Comparison of ENCODE assay signal across 25 mouse cellular contexts in genomic region chr2:119136346-119136898, GRCm38 (mm10). TPM values are rescaled to one million over a fixed set of nuclear protein-coding genes. Genes with fewer than 3 reads are reported as not detected.
DNase-seq lines count a peak whose midpoint lies in the region; ATAC-seq and TF ChIP-seq lines count a peak whose summit lies in the region.
"Had no signal": no experiment of that assay in that cellular context is flagged by ENCODE, and none has a peak within 500 bp of the region (broad histone marks: within the 10 kb centered on the region; RNA-seq: fewer than 3 reads in every experiment).

No protein-coding gene starts in this region.

- 0 out of 2 replicates have a peak overlapping the region, but pooled peaks have one; percentile 9 for H3K27ac ChIP-seq in heart, embryonic 12.5 days (ENCODE audit: poor library complexity, severe bottlenecking)
- H3K27ac ChIP-seq in heart, adult 2 months, result no peak overlapping the region
- H3K27ac ChIP-seq in liver, postnatal 0 days (ENCODE audit: low read depth), result peak overlapping the region; percentile 67
- H3K27ac ChIP-seq: embryonic facial prominence, embryonic 15.5 days; forebrain, embryonic 12.5 days; hindbrain, embryonic 15.5 days; intestine, embryonic 15.5 days; midbrain, embryonic 15.5 days had no signal

- H3K9me3 ChIP-seq in heart, embryonic 12.5 days (replicated peaks), result no peaks in the 10 kb centered on the region
- H3K9me3 ChIP-seq in liver, postnatal 0 days (ENCODE audit: low read length), result no peaks in the 10 kb centered on the region
- H3K9me3 ChIP-seq: embryonic facial prominence, embryonic 15.5 days; forebrain, embryonic 12.5 days; hindbrain, embryonic 15.5 days; intestine, embryonic 15.5 days; midbrain, embryonic 15.5 days had no signal

- DNase-seq in heart, adult 2 months, result no peak
- peak; percentile 29 for DNase-seq in c-Kit-positive CD71-negative TER-119-negative erythroid progenitor cells, embryonic 14.5 days (ENCODE audit: low read depth)
- DNase-seq in liver (peak; percentile 83), MN1 (ENCODE audit: low spot score) (no peak)
- peak; percentile 49 for DNase-seq in liver, postnatal 0 days
- DNase-seq in urinary bladder, adult 18-20 months (ENCODE audit: low spot score in 2 of 2), result no peak
- DNase-seq in cerebellum, postnatal 10 days, result no peak
- DNase-seq: cerebellum, adult 11-12 months; cerebellum, postnatal 25 days; heart, postnatal 4 days; kidney, postnatal 4 days; right cerebral cortex, postnatal 14 days; thymus, postnatal 36 days had no signal

- no peak overlapping the region for H3K9ac ChIP-seq in heart, embryonic 12.5 days
- no peak overlapping the region for H3K9ac ChIP-seq in heart, adult 2 months (ENCODE audit: low read depth, low read length)
- H3K9ac ChIP-seq in liver, postnatal 0 days (replicated peaks), result no peak overlapping the region; the same call in 1 of the 2 replicates
- H3K9ac ChIP-seq: embryonic facial prominence, embryonic 15.5 days; forebrain, embryonic 12.5 days; hindbrain, embryonic 15.5 days; intestine, embryonic 15.5 days; midbrain, embryonic 15.5 days had no signal

- no peak overlapping the region for H3K4me2 ChIP-seq in heart, embryonic 12.5 days
- peak overlapping the region; percentile 46 for H3K4me2 ChIP-seq in liver, postnatal 0 days (ENCODE audit: low read depth, low read length)
- H3K4me2 ChIP-seq: embryonic facial prominence, embryonic 15.5 days; forebrain, embryonic 12.5 days; hindbrain, embryonic 15.5 days; intestine, embryonic 15.5 days; midbrain, embryonic 15.5 days had no signal

- H3K4me3 ChIP-seq in heart, embryonic 12.5 days, result no peak overlapping the region
- no peak overlapping the region for H3K4me3 ChIP-seq in heart, adult 2 months
- no peak overlapping the region for H3K4me3 ChIP-seq in liver, postnatal 0 days (ENCODE audit: low read depth, low read length)
- H3K4me3 ChIP-seq: embryonic facial prominence, embryonic 15.5 days; forebrain, embryonic 12.5 days; hindbrain, embryonic 15.5 days; intestine, embryonic 15.5 days; midbrain, embryonic 15.5 days; myocyte had no signal

- peak; percentile 90 for ATAC-seq in heart, embryonic 12.5 days (ENCODE audit: insufficient number of reproducible peaks, low FRiP score)
- peak; percentile 97 for ATAC-seq in liver, postnatal 0 days
- ATAC-seq: CD4-positive, CD25-positive, alpha-beta regulatory T cell, adult 4 months; intestine, embryonic 15.5 days; midbrain, embryonic 15.5 days had no signal

- H3K4me1 ChIP-seq in heart, embryonic 12.5 days (replicated peaks), result no peaks in the 10 kb centered on the region
- H3K4me1 ChIP-seq in heart, adult 2 months (ENCODE audit: control insufficient read depth, insufficient read depth, low read length), result no peaks in the 10 kb centered on the region
- H3K4me1 ChIP-seq in liver, postnatal 0 days (ENCODE audit: insufficient read depth), result peaks cover 3% of the 10 kb centered on the region
- H3K4me1 ChIP-seq: embryonic facial prominence, embryonic 15.5 days; forebrain, embryonic 12.5 days; hindbrain, embryonic 15.5 days; intestine, embryonic 15.5 days; midbrain, embryonic 15.5 days had no signal

- TF ChIP-seq EP300 in heart, adult 2 months (IDR thresholded peaks at IDR 0.05; ENCODE audit: insufficient read depth, low read depth, low read length), result no peak
- TF ChIP-seq EP300 in liver, postnatal 0 days (IDR thresholded peaks at IDR 0.05; ENCODE audit: low read depth), result peak; percentile 97

- H3K27me3 ChIP-seq in heart, embryonic 12.5 days (replicated peaks), result no peaks in the 10 kb centered on the region
- H3K27me3 ChIP-seq in heart, adult 2 months (ENCODE audit: control insufficient read depth, insufficient read depth, low read length), result no peaks in the 10 kb centered on the region
- no peaks in the 10 kb centered on the region for H3K27me3 ChIP-seq in liver, postnatal 0 days (ENCODE audit: insufficient read depth, low read length)
- H3K27me3 ChIP-seq: embryonic facial prominence, embryonic 15.5 days; forebrain, embryonic 12.5 days; hindbrain, embryonic 15.5 days; intestine, embryonic 15.5 days; midbrain, embryonic 15.5 days had no signal

- H3K79me2 ChIP-seq in heart, adult 2 months (replicated peaks; ENCODE audit: control insufficient read depth, insufficient read depth, low read length), result no peaks in the 10 kb centered on the region

- WGBS in heart, embryonic 12.5 days, result 20% methylated on average over 5 of the region's 5 CpGs
- WGBS in heart, adult 2 months, result 37% methylated on average over 5 of the region's 5 CpGs
- whole genome bisulfite sequencing in liver, postnatal 0 days (ENCODE audit: insufficient replicate concordance), result 41% methylated on average over 5 of the region's 5 CpGs

- intact Hi-C loops in heart, adult 2 months (cut with DNase I), result no loop called here

- H3K36me3 ChIP-seq in heart, embryonic 12.5 days, result peaks cover 76% of the 10 kb centered on the region
- H3K36me3 ChIP-seq in heart, adult 2 months (ENCODE audit: control insufficient read depth, insufficient read depth, low read length), result no peaks in the 10 kb centered on the region
- peaks cover 73% of the 10 kb centered on the region for H3K36me3 ChIP-seq in liver, postnatal 0 days (replicated peaks; ENCODE audit: insufficient read depth, low read length)

- no peak for TF ChIP-seq CTCF in heart, adult 2 months (IDR thresholded peaks at IDR 0.05)
- no peak for TF ChIP-seq CTCF in liver, postnatal 0 days (IDR thresholded peaks at IDR 0.05; ENCODE audit: low read depth)

- TF ChIP-seq POLR2A in heart, adult 2 months (IDR thresholded peaks at IDR 0.05; ENCODE audit: insufficient read depth, low read depth, low read length), result no peak

RNA-seq across cellular contexts. Expression of gene Rmdn3, which starts 20.4 kb away (rescaled TPM):
- polyA plus RNA-seq in heart, embryonic 12.5 days (2016; fragmentation: Nextera tagmentation; extraction: Ambion mirVana), result 29.2 and 31.0 TPM in 2 replicates
- total RNA-seq in heart, adult 2 months (2021), result 10 to 100 TPM; 20.0 to 20.1 TPM
- polyA plus RNA-seq in heart, adult 2 months (2012; rRNA removed), result 9.0 and 12.4 TPM in 2 replicates
- polyA plus RNA-seq in liver, postnatal 0 days (2015; fragmentation: Nextera tagmentation; extraction: Ambion mirVana), result 37.0 and 39.0 TPM in 2 replicates

RNA-seq across cellular contexts. Expression of gene Rad51, which starts 23.8 kb away (rescaled TPM):
- polyA plus RNA-seq in heart, embryonic 12.5 days (2016; fragmentation: Nextera tagmentation; extraction: Ambion mirVana), result 32.2 and 33.3 TPM in 2 replicates
- under 1 TPM; 0.44 to 0.48 TPM for total RNA-seq in heart, adult 2 months (2021)
- 0.70 and 1.0 TPM in 2 replicates for polyA plus RNA-seq in heart, adult 2 months (2012; rRNA removed)
- 11.2 and 13.0 TPM in 2 replicates for polyA plus RNA-seq in liver, postnatal 0 days (2015; fragmentation: Nextera tagmentation; extraction: Ambion mirVana)

RNA-seq across cellular contexts. Expression of gene Gchfr, which starts 31.2 kb away (rescaled TPM):
- polyA plus RNA-seq in heart, embryonic 12.5 days (2016; fragmentation: Nextera tagmentation; extraction: Ambion mirVana), result 4.5 and 5.0 TPM in 2 replicates
- total RNA-seq in heart, adult 2 months (2021), result 10 to 100 TPM in 1 of 2 experiments, 1 to 10 TPM in 1; 8.0 to 10.2 TPM
- polyA plus RNA-seq in heart, adult 2 months (2012; rRNA removed), result 19.3 and 28.8 TPM in 2 replicates
- 263 and 271 TPM in 2 replicates for polyA plus RNA-seq in liver, postnatal 0 days (2015; fragmentation: Nextera tagmentation; extraction: Ambion mirVana)
- total RNA-seq: gastrocnemius, adult 8-10 months; granulocyte monocyte progenitor cell, adult 5-6 weeks; layer of hippocampus, postnatal 14 days had no signal
- polyA plus RNA-seq: CD4-positive, CD25-positive, alpha-beta regulatory T cell, adult 4 months had no signal

RNA-seq across cellular contexts. Expression of gene Gm14137, which starts 37.9 kb away (rescaled TPM):
- 0.34 and 0.46 TPM in 2 replicates for polyA plus RNA-seq in heart, embryonic 12.5 days (2016; fragmentation: Nextera tagmentation; extraction: Ambion mirVana)
- total RNA-seq in heart, adult 2 months (2021), result not detected
- polyA plus RNA-seq in heart, adult 2 months (2012; rRNA removed), result 0.04 TPM in 1 of 2 replicates, not detected in the other
- 0.06 and 0.08 TPM in 2 replicates for polyA plus RNA-seq in liver, postnatal 0 days (2015; fragmentation: Nextera tagmentation; extraction: Ambion mirVana)
- total RNA-seq: gastrocnemius, adult 8-10 months; granulocyte monocyte progenitor cell, adult 5-6 weeks; heart, postnatal 4 days; layer of hippocampus, postnatal 14 days; left cerebral cortex, postnatal 10 days had no signal

Comparison
In these comparisons a context has a peak if more than half of its experiments do, and no peak if none do; other contexts are left out.
1. DNase-seq: peak in c-Kit-positive CD71-negative TER-119-negative erythroid progenitor cells, embryonic 14.5 days (single experiment), liver (single experiment) and liver, postnatal 0 days (single experiment); none in heart, adult 2 months (0 of 2), MN1 (single experiment), urinary bladder, adult 18-20 months (0 of 2) and cerebellum, postnatal 10 days (0 of 2).